Mouse (Mus musculus): ENCODE data around the gene Ankrd65. TPM values are rescaled to one million over a fixed set of nuclear protein-coding genes. Genes with fewer than 3 reads are reported as not detected.

Ankrd65 gene
- polyA plus RNA-seq, 1 experiment from 2014 or later = not detected

DNA sequence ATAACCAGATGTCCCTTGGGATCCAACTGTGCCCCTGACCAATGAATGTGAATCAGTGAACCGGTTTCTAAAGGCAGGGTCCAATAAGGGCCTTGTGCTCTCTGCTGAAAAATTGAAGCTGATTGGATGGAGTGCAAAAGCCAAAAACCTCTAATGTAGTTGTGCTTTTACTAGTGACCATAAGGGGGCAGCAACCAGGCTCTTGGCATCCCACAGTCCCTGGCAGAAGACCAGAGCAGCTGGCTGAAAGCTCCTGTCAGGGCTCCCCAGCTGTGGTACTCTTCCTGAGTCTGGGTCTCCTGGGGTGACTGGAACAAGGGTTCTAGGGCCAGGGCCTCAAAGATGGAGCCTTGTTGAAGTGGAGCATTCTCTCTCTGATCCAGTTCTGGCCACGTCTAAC is 43.6 kb downstream of the Ankrd65 start:
- no peak overlapping the region for H3K4me2 ChIP-seq (ENCODE audit: low read depth, low read length)
- no peaks in the 10 kb centered on the region for H3K27me3 ChIP-seq (ENCODE audit: control insufficient read depth, insufficient read depth, low read length)
- H3K4me3 ChIP-seq (ENCODE audit: low read depth, low read length) = no peak overlapping the region
- no peaks in the 10 kb centered on the region for H3K9me3 ChIP-seq (ENCODE audit: control insufficient read depth, low read length)
- peak overlapping the region; percentile 50 for H3K27ac ChIP-seq (ENCODE audit: low read depth, low read length)
- no peak for ATAC-seq (ENCODE audit: low read depth)
- no peak overlapping the region for H3K9ac ChIP-seq (replicated peaks; ENCODE audit: low read depth, low read length)
- 0 out of 2 replicates have a peak, but pooled peaks cover 3% of the 10 kb centered on the region for H3K36me3 ChIP-seq (ENCODE audit: control insufficient read depth, insufficient read depth, low read length)
- WGBS = 40% methylated on average over 2 of the region's 2 CpGs
- peaks cover 16% of the 10 kb centered on the region for H3K4me1 ChIP-seq (ENCODE audit: control insufficient read depth, insufficient read depth, low read length)

DNA sequence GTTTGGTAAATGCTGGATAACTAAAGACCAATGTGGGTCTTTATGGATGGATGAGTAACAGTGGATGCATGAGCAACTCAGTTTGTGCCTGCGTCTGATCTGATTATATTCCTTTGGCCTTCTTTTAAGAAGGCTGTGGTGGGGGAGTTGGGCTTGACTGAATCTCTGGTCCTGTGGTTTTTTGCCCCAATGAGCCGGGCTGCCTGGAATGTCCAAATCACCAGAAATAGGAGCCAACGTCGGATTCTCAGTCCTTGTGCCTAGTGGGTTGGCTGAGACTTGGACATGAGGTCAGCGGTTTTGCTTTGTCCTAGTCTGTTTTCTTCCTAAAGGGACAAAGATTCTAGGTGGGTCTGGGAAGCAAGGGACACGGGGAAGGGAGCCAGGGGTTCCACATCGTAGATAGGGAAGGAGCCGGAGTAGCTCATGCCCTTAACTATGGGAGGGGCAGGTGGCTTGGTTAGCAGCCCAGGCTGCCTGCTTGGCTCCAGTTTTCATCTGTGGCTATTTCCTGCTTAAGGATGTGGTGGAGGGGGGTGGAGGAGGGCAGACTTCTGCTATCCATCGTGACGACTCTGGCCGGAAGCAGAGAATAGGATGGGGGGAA is 47.3 kb downstream of the Ankrd65 start:
- no peak overlapping the region for H3K27ac ChIP-seq (ENCODE audit: low read depth, low read length)
- no peak overlapping the region for H3K4me2 ChIP-seq (ENCODE audit: low read depth, low read length)
- no peak overlapping the region for H3K9ac ChIP-seq (replicated peaks; ENCODE audit: low read depth, low read length)
- ATAC-seq (ENCODE audit: low read depth) = no peak
- peaks cover 15% of the 10 kb centered on the region for H3K4me1 ChIP-seq (ENCODE audit: control insufficient read depth, insufficient read depth, low read length)
- no peaks in the 10 kb centered on the region for H3K9me3 ChIP-seq (ENCODE audit: control insufficient read depth, low read length)
- 81% methylated on average over 11 of the region's 11 CpGs for WGBS
- peaks cover 4% of the 10 kb centered on the region; the same call in 1 of the 2 replicates for H3K27me3 ChIP-seq (ENCODE audit: control insufficient read depth, insufficient read depth, low read length)
- H3K36me3 ChIP-seq (ENCODE audit: control insufficient read depth, insufficient read depth, low read length) = peaks cover 4% of the 10 kb centered on the region; the same call in 1 of the 2 replicates
- H3K4me3 ChIP-seq (ENCODE audit: low read depth, low read length) = no peak overlapping the region

DNA sequence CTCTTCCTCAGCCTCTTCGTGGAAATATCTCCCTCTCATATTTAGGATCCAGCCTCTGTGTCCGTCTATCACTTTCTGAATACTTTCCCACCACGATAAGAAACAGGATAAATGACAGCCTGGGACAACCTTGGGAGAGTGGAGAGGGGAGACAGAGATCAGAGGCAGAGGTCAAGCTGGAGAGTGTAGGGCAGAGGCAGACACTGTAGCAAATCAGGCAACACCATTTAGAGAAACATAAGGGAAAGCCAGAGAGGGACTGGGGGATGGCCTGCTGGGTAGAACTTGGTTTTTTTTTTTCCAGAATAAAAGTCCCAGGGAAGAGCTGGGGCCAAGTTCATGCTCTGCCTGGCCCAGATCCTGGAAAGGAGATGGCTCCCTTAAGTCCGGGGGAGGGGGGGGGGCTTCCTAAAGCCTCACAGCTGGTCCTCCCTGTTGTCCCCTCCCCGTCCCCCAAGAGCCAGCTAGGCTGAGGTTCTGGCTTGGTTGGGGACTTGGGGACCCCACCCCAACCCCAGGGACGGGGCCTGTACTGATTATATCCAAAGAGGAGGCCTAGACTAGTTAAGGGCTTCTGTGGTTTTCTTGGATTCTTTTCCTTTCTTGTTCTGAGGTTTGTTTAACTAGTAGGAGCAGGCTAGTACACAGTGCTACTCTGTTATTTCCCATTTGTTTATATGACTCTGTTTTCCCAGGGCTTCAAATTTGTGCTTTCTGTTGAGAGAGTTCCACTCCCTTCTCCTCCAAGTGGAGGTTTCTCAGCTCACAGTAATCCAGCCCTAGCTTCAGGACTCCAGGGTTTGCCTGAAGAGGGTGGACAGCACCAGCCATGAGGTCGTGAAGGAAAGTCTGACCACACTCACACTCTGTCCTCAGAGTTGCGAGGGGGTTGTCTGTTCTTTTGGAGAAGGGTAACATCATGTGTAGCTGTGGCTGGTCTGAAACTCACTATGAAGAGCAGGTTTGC is 48.2 kb downstream of the Ankrd65 start:
- H3K4me3 ChIP-seq (ENCODE audit: low read depth, low read length) = no peak overlapping the region
- H3K27me3 ChIP-seq (ENCODE audit: control insufficient read depth, insufficient read depth, low read length) = peaks cover 4% of the 10 kb centered on the region; the same call in 1 of the 2 replicates
- 72% methylated on average over 8 of the region's 8 CpGs for WGBS
- H3K9ac ChIP-seq (replicated peaks; ENCODE audit: low read depth, low read length) = no peak overlapping the region
- no peak overlapping the region for H3K4me2 ChIP-seq (ENCODE audit: low read depth, low read length)
- peaks cover 6% of the 10 kb centered on the region; the same call in 1 of the 2 replicates for H3K36me3 ChIP-seq (ENCODE audit: control insufficient read depth, insufficient read depth, low read length)
- no peaks in the 10 kb centered on the region for H3K9me3 ChIP-seq (ENCODE audit: control insufficient read depth, low read length)
- ATAC-seq (ENCODE audit: low read depth) = no peak
- H3K27ac ChIP-seq (ENCODE audit: low read depth, low read length) = no peak overlapping the region
- peaks cover 13% of the 10 kb centered on the region for H3K4me1 ChIP-seq (ENCODE audit: control insufficient read depth, insufficient read depth, low read length)

DNA sequence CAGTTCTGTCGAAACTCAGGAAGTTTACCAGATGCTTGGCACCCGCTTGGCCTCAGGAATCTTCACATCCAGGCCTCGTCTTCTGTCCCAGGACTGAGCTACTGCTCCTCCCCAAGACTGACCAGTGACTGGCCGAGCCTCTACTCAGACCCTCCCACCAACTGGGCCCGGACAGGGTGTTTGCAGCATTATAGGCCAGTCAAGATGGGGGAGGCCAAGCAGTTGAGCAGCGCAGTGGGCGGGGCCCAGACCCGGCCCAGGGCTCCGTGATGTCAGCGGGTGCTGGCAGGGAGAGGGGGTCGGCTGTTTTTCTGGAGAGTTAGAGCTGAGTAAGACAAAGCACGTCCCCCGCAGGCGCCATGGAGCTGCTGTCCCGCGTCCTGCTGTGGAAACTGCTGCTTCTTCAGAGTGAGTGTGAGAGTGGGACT is 49.3 kb downstream of the Ankrd65 start, which contains the start of gene Mxra8:
Gene Mxra8 (plus strand): TSS at position 198 of the 428 bp plus-strand sequence.
- 3% methylated on average over 16 of the region's 16 CpGs for WGBS
- ATAC-seq (ENCODE audit: low read depth) = peak; percentile 70; the same call in 1 of the 2 replicates
- peaks cover 4% of the 10 kb centered on the region; the same call in 1 of the 2 replicates for H3K36me3 ChIP-seq (ENCODE audit: control insufficient read depth, insufficient read depth, low read length)
- 0 out of 2 replicates have a peak, but pooled peaks cover 5% of the 10 kb centered on the region for H3K4me1 ChIP-seq (ENCODE audit: control insufficient read depth, insufficient read depth, low read length)
- peaks cover 4% of the 10 kb centered on the region; the same call in 1 of the 2 replicates for H3K27me3 ChIP-seq (ENCODE audit: control insufficient read depth, insufficient read depth, low read length)
- H3K4me3 ChIP-seq (ENCODE audit: low read depth, low read length) = peak within 1 kb of the TSS; percentile 26
- peak within 1 kb of the TSS; percentile 53 for H3K4me2 ChIP-seq (ENCODE audit: low read depth, low read length)
- H3K9me3 ChIP-seq (ENCODE audit: control insufficient read depth, low read length) = no peaks in the 10 kb centered on the region
- H3K9ac ChIP-seq (replicated peaks; ENCODE audit: low read depth, low read length) = peak within 1 kb of the TSS; percentile 21; the same call in 1 of the 2 replicates
- no peak within 1 kb of the TSS for H3K27ac ChIP-seq (ENCODE audit: low read depth, low read length)

DNA sequence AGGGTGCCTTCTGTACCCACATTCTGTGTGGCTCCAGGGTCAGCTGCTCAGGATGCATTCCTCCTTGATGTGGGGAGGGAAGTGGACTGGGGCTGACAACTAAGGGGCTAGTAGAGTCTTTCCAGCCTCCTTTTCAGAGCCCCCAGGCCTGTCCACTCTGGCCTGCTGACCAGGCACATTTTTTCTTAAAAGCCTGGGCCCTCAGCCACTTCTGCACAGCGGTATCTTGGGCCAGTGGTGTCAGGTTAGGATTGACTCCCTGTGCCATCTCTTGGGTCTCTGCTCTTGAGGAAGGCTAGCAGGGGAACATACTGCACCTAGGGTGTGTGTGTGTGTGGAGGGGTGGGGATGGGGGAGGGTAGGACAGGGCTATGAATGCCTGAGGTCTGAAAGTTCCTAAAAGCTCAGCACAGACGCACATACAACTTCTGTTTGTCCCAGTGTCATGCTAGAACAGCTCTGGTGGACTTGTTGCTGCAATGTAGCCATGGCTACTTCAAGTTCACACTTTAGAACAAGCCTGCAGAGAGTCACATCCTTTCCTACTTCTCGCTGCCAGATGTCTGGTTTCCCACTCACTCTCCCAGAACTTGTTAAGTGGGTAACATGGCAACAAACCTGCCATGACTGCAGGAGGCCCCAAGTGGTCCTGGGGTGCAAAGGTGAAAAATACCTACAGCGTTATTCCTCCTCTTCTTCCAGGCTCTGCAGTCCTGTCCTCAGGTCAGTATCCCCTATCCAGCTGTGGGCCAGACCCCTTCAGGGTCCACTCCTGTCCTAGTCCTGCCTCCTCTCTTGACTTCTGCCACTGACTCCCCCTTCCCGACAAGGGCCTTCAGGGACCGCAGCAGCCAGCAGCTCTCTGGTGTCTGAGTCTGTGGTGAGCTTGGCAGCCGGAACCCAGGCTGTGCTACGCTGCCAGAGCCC is 50.1 kb downstream of the Ankrd65 start:
- 0 out of 2 replicates have a peak, but pooled peaks have one; percentile 19 for ATAC-seq (ENCODE audit: low read depth)
- Histone ChIP-seq H3K27me3 (ENCODE audit: control insufficient read depth, insufficient read depth, low read length) (peaks cover 4% of the 10 kb centered on the region; the same call in 1 of the 2 replicates), H3K4me3 (ENCODE audit: low read depth, low read length) (peak overlapping the region; percentile 26), H3K9ac (replicated peaks; ENCODE audit: low read depth, low read length) (peak overlapping the region; percentile 21; the same call in 1 of the 2 replicates), H3K27ac (ENCODE audit: low read depth, low read length) (no peak overlapping the region), H3K4me1 (ENCODE audit: control insufficient read depth, insufficient read depth, low read length) (0 out of 2 replicates have a peak, but pooled peaks cover 5% of the 10 kb centered on the region), H3K36me3 (ENCODE audit: control insufficient read depth, insufficient read depth, low read length) (peaks cover 4% of the 10 kb centered on the region; the same call in 1 of the 2 replicates), H3K9me3 (ENCODE audit: control insufficient read depth, low read length) (no peaks in the 10 kb centered on the region), H3K4me2 (ENCODE audit: low read depth, low read length) (peak overlapping the region; percentile 53)
- WGBS = 15% methylated on average over 8 of the region's 8 CpGs

DNA sequence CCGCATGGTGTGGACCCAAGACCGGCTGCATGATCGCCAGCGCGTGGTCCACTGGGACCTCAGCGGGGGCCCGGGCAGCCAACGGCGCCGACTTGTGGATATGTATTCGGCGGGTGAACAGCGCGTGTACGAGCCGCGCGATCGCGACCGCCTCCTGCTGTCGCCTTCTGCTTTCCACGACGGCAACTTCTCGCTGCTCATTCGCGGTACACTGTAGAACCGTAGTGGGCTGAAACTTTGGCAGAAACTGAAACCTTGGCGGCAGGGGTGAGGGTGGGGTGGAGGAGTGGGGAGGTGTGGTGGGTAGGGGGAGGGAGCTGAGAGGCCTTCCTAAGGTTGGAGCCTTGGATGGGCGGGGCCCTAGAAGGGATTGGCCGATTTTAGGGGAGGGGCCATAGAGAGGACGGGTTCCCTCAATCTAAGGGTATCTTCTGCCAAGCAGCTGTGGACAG is 50.8 kb downstream of the Ankrd65 start:
- Histone ChIP-seq H3K9ac (replicated peaks; ENCODE audit: low read depth, low read length) (no peak overlapping the region), H3K9me3 (ENCODE audit: control insufficient read depth, low read length) (no peaks in the 10 kb centered on the region)
- ATAC-seq (ENCODE audit: low read depth) = no peak

DNA sequence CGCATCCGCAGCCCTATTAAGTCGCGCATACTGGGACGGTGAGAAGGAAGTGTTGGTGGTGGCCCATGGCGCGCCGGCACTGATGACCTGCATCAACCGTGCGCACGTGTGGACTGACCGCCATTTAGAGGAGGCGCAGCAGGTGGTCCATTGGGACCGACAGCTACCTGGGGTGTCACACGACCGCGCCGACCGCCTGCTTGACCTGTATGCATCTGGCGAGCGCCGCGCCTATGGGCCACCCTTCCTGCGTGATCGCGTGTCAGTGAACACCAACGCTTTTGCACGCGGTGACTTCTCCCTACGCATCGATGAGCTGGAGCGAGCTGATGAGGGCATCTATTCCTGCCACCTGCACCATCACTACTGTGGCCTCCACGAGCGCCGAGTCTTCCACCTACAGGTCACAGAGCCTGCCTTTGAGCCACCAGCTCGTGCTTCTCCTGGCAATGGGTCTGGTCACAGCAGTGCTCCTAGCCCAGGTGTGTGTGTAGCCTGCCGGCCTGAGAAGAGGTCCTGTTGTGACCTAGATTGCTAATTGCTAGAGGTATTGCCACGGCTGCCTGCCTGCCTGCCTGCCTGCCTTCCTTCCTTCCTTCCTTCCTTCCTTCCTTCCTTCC is 51.5 kb downstream of the Ankrd65 start:
- Histone ChIP-seq H3K4me2 (ENCODE audit: low read depth, low read length) (peak overlapping the region; percentile 53; the same call in 1 of the 2 replicates), H3K9ac (replicated peaks; ENCODE audit: low read depth, low read length) (no peak overlapping the region), H3K9me3 (ENCODE audit: control insufficient read depth, low read length) (no peaks in the 10 kb centered on the region), H3K27ac (ENCODE audit: low read depth, low read length) (no peak overlapping the region), H3K4me3 (ENCODE audit: low read depth, low read length) (peak overlapping the region; percentile 26; the same call in 1 of the 2 replicates), H3K36me3 (ENCODE audit: control insufficient read depth, insufficient read depth, low read length) (peaks cover 4% of the 10 kb centered on the region; the same call in 1 of the 2 replicates), H3K27me3 (ENCODE audit: control insufficient read depth, insufficient read depth, low read length) (peaks cover 4% of the 10 kb centered on the region; the same call in 1 of the 2 replicates), H3K4me1 (ENCODE audit: control insufficient read depth, insufficient read depth, low read length) (peaks cover 9% of the 10 kb centered on the region)
- 30% methylated on average over 38 of the region's 38 CpGs for WGBS
- ATAC-seq (ENCODE audit: low read depth) = no peak

More for the DNA sequence above, 50.8 kb downstream of the Ankrd65 start:
- Histone ChIP-seq H3K27me3 (ENCODE audit: control insufficient read depth, insufficient read depth, low read length) (peaks cover 4% of the 10 kb centered on the region; the same call in 1 of the 2 replicates), H3K4me1 (ENCODE audit: control insufficient read depth, insufficient read depth, low read length) (0 out of 2 replicates have a peak, but pooled peaks cover 5% of the 10 kb centered on the region), H3K4me2 (ENCODE audit: low read depth, low read length) (peak overlapping the region; percentile 53), H3K27ac (ENCODE audit: low read depth, low read length) (no peak overlapping the region), H3K36me3 (ENCODE audit: control insufficient read depth, insufficient read depth, low read length) (peaks cover 4% of the 10 kb centered on the region; the same call in 1 of the 2 replicates), H3K4me3 (ENCODE audit: low read depth, low read length) (peak overlapping the region; percentile 26)
- WGBS = 0% methylated on average over 31 of the region's 32 CpGs

Data from neural tube, embryonic 14.5 days (tissue).